Mouse (Mus musculus) forebrain, embryonic 11.5 days (tissue): ENCODE data around the gene Tbc1d2b. TPM values are rescaled to one million over a fixed set of nuclear protein-coding genes. Genes with fewer than 3 reads are reported as not detected.

Experiments
- ATAC-seq: fragments of 200-750 bp; cut with Nextera tagmentation; replicated peaks from 2 replicates; pipeline ENCODE4 v1.8.0; 2017; ENCODE audit warnings: moderate TSS enrichment; ENCODE audit not compliant: low FRiP score
- DNase-seq: peaks from one replicate; pipeline ENCODE4 v3.0.0-alpha.2; 2017; ENCODE audit warnings: low spot score
- H3K27ac ChIP-seq: fragments of 300-500 bp; sonication (generic); 2 replicates; pipeline ENCODE4 v1.5.1; 2014; ENCODE audit warnings: low read depth, low read length
- H3K27me3 ChIP-seq: fragments of 300-500 bp; sonication (generic); 2 replicates; pipeline ENCODE4 v1.6.1; 2014; ENCODE audit warnings: mild to moderate bottlenecking, low read length, mixed read lengths; ENCODE audit not compliant: control insufficient read depth, insufficient read depth
- H3K36me3 ChIP-seq: fragments of 300-500 bp; sonication (generic); 2 replicates; pipeline ENCODE4 v1.6.1; 2014; ENCODE audit warnings: mild to moderate bottlenecking, low read length, moderate library complexity, mixed read lengths; ENCODE audit not compliant: control insufficient read depth, insufficient read depth
- H3K4me1 ChIP-seq: fragments of 300-500 bp; sonication (generic); replicated peaks from 2 replicates; pipeline ENCODE4 v1.6.1; 2014; ENCODE audit warnings: low read length, mixed read lengths; ENCODE audit not compliant: control insufficient read depth, insufficient read depth
- H3K4me2 ChIP-seq: fragments of 300-500 bp; sonication (generic); 2 replicates; pipeline ENCODE4 v1.6.1; 2014; ENCODE audit warnings: low read depth, mild to moderate bottlenecking, low read length, moderate library complexity, mixed read lengths; ENCODE audit not compliant: severe bottlenecking
- H3K4me3 ChIP-seq: fragments of 300-500 bp; sonication (generic); 2 replicates; pipeline ENCODE4 v1.5.1; 2014; ENCODE audit warnings: low read depth, low read length
- H3K9ac ChIP-seq: fragments of 300-500 bp; sonication (generic); 2 replicates; pipeline ENCODE4 v1.6.1; 2014; ENCODE audit warnings: low read length
- H3K9me3 ChIP-seq: fragments of 300-500 bp; sonication (generic); 2 replicates; pipeline ENCODE4 v1.6.1; 2016; ENCODE audit warnings: low read length, mixed read lengths; ENCODE audit not compliant: control insufficient read depth
- WGBS: fragments of 180-500 bp; shearing (Covaris S2); extraction: QIAGEN DNeasy Blood & Tissue Kit; methylation state at CpG from one replicate; pipeline ENCODE4 v1.1.7; 2014; 5-methylcytosine and 5-hydroxymethylcytosine counted together
- polyA plus RNA-seq: library from polyadenylated mRNA; unstranded; fragments of >200 nt; fragmentation: Nextera tagmentation; extraction: Ambion mirVana; gene quantifications from 2 replicates; pipeline ENCODE4 v1.2.1, GENCODE M21; 2014

Gene Tbc1d2b
- polyA plus RNA-seq, 1 experiment from 2014 or later: 11.6 TPM

DNA sequence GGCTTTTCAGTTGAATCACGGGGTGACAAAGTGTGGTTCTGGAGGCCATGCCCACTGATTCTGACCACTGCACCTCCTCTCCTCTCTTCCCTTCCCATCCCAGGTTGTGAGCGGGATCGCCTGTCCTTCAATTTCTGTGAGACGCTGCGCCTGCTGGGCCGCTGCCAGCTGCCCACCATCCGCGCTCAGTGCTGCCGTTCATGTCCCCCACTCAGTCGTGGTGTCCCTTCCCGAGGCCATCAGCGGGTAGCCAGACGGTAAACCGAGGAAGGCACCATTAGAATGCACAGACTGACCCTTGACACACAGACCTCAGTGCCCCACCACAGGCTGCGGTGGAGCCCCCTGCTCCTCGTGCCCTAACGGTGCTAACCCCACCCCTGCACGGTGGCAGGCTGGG lies 71.0 kb downstream of the Tbc1d2b start:
- no peak overlapping the region for H3K27ac ChIP-seq
- H3K36me3 ChIP-seq: peaks cover 3% of the 10 kb centered on the region; the same call in 1 of the 2 replicates
- no peak overlapping the region for H3K9ac ChIP-seq
- ATAC-seq (no peak), DNase-seq (no peak)
- H3K27me3 ChIP-seq: no peaks in the 10 kb centered on the region
- H3K4me1 ChIP-seq: no peaks in the 10 kb centered on the region
- 95% methylated on average over 18 of the region's 18 CpGs for WGBS
- H3K4me3 ChIP-seq: no peak overlapping the region
- H3K9me3 ChIP-seq: no peaks in the 10 kb centered on the region
- H3K4me2 ChIP-seq: no peak overlapping the region

DNA sequence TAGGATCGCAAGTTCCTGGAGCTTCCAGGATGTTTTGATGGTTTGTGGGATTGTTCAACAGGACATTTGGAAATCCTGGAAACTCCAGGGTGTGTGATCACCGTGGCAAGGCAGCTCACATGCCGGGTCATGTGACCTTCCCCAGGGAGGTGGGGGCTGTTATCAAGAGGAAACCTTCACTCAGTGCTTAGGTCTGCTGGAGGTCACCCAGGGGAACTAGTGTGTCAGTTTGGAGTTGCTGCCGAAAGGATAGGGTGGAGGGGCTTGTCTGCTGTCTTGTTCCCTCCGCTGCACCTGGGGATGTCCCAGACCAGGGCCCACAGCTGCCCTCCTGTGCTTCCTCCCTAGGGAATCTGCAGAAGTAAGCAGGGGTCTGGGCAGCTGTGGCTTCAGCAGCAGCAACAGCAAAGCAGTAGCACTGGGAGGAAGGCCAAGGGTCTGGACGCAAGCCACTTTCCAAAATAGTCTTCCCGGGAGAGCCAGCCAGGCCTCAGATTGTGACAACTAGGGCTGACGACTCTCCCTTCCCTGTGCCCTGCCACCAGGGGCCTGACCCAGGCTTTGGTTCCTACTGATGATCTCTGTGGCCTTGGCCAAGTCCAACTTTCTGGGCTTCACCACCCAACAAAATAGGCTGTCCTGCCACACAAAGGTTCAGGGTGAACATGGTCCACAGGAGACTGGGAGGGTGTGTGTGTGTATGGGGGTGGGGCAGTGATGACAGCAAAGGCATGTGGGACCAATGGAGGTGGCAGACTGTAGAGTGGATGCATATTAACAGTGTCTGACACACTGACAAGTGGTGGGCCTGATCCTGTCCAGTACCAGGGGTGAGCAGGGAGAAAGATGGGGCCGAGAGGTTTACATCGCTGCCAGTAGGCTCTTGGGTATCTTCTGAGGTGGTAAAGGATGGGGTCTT lies 71.8 kb downstream of the Tbc1d2b start:
- no peak for DNase-seq

DNA sequence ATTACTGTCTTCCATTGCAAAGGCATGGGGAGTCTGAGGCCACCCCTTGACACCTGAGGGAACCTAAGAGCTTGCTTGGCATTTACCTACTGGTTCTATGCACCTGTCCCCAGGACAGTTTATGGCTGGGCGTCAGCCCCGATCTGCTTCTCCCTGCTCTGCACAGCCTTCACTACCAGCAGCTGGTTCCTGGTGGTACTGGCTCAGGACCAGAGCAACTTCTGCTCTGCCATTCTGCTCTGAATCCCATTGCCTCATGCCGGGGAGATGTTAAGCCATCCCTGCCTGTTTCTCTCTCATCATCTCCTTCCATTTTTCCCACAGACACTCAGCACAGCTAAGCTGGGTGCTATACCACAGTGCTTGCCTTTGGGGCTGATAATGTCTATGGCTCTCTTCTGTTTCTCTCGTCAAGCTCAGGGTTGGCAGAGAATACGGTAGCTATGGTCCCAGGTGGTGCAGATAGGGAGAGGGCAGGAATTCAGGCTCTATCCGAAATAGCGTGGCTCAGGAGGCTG lies 72.7 kb downstream of the Tbc1d2b start:
- 88% methylated on average over 7 of the region's 7 CpGs for WGBS
- H3K27me3 ChIP-seq: no peaks in the 10 kb centered on the region
- no peak overlapping the region for H3K27ac ChIP-seq
- no peaks in the 10 kb centered on the region for H3K4me1 ChIP-seq
- no peak overlapping the region for H3K4me3 ChIP-seq
- peaks cover 3% of the 10 kb centered on the region; the same call in 1 of the 2 replicates for H3K36me3 ChIP-seq
- DNase-seq (no peak), ATAC-seq (no peak)
- H3K4me2 ChIP-seq: no peak overlapping the region
- H3K9me3 ChIP-seq: no peaks in the 10 kb centered on the region
- no peak overlapping the region for H3K9ac ChIP-seq

More for the DNA sequence above, 71.8 kb downstream of the Tbc1d2b start:
- H3K4me2 ChIP-seq: no peak overlapping the region
- H3K9me3 ChIP-seq: no peaks in the 10 kb centered on the region
- peaks cover 3% of the 10 kb centered on the region; the same call in 1 of the 2 replicates for H3K36me3 ChIP-seq
- H3K27ac ChIP-seq: no peak overlapping the region
- WGBS: 81% methylated on average over 10 of the region's 10 CpGs
- H3K9ac ChIP-seq: no peak overlapping the region
- H3K27me3 ChIP-seq: no peaks in the 10 kb centered on the region
- ATAC-seq: no peak
- H3K4me3 ChIP-seq: no peak overlapping the region
- H3K4me1 ChIP-seq: no peaks in the 10 kb centered on the region

DNA sequence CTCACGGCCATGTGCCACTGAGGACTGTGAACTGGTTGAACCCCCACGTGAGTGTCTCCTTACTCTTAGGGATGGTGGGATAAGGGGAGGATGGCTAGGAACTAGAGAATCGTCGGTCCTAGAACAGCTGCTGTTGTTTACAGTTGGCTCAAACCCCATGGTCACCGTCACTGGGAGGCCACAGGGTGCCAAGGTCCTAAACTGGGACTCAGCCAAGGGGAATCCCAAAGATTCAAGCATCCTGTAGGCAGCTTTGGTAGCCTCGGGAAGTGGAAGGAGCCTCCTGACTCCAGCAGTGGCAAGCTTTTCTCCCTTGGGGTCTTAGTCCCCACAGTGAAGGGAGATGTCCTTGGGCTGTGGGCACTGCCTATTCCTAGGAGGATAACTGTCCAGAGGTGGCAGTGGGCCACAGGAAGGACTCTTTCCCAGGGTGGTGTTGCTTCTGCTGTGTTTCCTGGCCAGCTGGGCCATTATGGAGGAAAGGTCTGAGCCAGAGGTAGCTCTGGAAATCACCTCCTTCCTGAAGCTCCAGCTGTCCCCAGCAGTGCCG lies 73.4 kb downstream of the Tbc1d2b start:
- Histone ChIP-seq H3K4me3 (no peak overlapping the region), H3K36me3 (peaks cover 3% of the 10 kb centered on the region; the same call in 1 of the 2 replicates), H3K4me2 (no peak overlapping the region), H3K27ac (no peak overlapping the region), H3K9ac (no peak overlapping the region), H3K4me1 (no peaks in the 10 kb centered on the region), H3K27me3 (no peaks in the 10 kb centered on the region), H3K9me3 (no peaks in the 10 kb centered on the region)
- DNase-seq (no peak), ATAC-seq (no peak)
- WGBS: 88% methylated on average over 7 of the region's 7 CpGs

DNA sequence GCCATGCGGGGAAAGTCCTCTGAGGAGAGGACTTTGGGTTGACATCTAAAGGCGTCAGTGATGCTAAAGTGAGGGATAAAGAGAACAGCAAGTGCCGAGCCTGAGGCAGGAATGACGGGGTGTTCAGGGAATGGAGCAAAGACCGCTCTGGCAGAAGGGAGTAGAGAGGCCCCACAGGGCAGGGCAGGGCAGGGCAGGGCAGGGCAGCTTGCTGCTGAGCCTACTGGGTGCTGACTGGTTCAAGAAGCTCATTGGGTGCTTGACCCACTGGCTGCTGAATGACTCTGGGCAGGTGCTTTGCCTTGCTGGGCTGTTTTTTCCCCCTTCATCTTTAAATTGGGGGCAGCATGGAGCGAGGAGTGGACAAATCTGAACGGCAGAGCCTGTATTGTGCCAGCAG lies 74.3 kb downstream of the Tbc1d2b start:
- no peak overlapping the region for H3K4me2 ChIP-seq
- 89% methylated on average over 7 of the region's 7 CpGs for WGBS
- no peak for ATAC-seq
- DNase-seq: no peak
- no peaks in the 10 kb centered on the region for H3K27me3 ChIP-seq
- H3K36me3 ChIP-seq: peaks cover 3% of the 10 kb centered on the region; the same call in 1 of the 2 replicates
- no peak overlapping the region for H3K9ac ChIP-seq
- no peak overlapping the region for H3K4me3 ChIP-seq
- no peaks in the 10 kb centered on the region for H3K4me1 ChIP-seq
- no peaks in the 10 kb centered on the region for H3K9me3 ChIP-seq
- H3K27ac ChIP-seq: no peak overlapping the region

DNA sequence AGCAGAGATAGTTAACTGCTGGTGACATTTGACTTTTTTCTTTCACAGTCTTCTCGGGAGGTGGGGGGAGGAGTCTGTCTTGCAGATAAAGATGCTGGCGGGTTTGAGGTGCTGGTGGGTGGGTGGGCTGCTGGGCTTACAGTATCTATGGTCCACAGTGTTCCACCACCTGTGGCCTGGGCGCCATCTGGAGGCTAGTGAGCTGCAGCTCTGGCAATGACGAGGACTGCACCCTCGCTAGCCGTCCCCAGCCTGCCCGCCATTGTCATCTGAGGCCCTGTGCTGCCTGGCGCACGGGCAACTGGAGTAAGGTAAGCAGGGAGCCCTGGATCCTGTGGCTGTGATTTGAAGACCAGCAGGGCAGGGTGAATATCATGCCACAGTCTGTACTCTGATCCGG lies 75.6 kb downstream of the Tbc1d2b start:
- Histone ChIP-seq H3K4me3 (no peak overlapping the region), H3K9me3 (no peaks in the 10 kb centered on the region), H3K4me1 (no peaks in the 10 kb centered on the region), H3K4me2 (no peak overlapping the region), H3K9ac (no peak overlapping the region), H3K27me3 (no peaks in the 10 kb centered on the region), H3K36me3 (peaks cover 3% of the 10 kb centered on the region; the same call in 1 of the 2 replicates), H3K27ac (no peak overlapping the region)
- DNase-seq (no peak), ATAC-seq (no peak)
- 89% methylated on average over 10 of the region's 10 CpGs for WGBS

DNA sequence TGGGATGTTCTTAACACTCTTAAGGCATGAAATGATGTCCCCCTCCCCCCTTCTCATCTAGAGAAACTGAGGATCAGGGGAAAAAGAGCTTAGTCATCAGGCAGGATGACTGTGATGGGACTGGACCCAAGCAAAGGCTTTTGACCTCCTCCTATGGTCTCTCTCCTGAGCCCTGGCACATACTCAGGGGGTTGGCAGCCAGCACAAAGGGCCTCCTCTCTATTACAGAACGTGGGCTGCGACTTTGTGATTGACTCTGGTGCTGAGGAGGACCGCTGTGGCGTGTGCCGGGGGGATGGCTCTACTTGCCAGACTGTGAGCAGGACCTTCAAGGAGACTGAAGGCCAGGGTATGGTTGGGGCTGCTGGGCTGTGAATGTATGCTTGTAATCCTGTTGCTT lies 81.2 kb downstream of the Tbc1d2b start:
- WGBS: 84% methylated on average over 5 of the region's 5 CpGs
- no peaks in the 10 kb centered on the region for H3K27me3 ChIP-seq
- H3K36me3 ChIP-seq: no peaks in the 10 kb centered on the region; the same call in 1 of the 2 replicates
- no peaks in the 10 kb centered on the region for H3K4me1 ChIP-seq
- H3K9ac ChIP-seq: no peak overlapping the region
- no peak for DNase-seq
- no peak overlapping the region for H3K4me3 ChIP-seq
- no peak overlapping the region for H3K27ac ChIP-seq
- no peak for ATAC-seq
- H3K9me3 ChIP-seq: no peaks in the 10 kb centered on the region
- no peak overlapping the region for H3K4me2 ChIP-seq

DNA sequence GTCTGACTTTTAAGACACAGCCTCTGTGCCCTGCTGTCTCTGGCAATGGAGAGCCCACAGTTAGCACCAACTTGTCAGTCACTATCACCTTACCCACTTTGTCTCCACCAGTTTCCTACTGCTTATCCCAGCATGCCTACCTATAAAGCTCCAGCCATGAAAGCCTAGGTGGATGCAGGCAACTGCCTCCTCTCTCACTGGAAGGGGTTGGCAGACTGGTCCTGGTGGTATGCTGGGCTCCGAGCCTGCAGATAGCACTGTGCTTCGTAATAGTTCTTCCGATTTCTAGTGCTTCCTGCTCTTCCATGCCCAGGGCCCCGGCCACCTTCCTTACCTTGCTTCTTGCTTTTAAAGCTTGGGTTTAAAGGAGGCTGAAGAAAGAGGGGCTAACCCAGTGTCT lies 81.7 kb downstream of the Tbc1d2b start:
- 97% methylated on average over 4 of the region's 4 CpGs for WGBS
- H3K27me3 ChIP-seq: no peaks in the 10 kb centered on the region
- no peaks in the 10 kb centered on the region; the same call in 1 of the 2 replicates for H3K36me3 ChIP-seq
- H3K4me2 ChIP-seq: no peak overlapping the region
- ATAC-seq: no peak
- H3K9me3 ChIP-seq: no peaks in the 10 kb centered on the region
- H3K4me3 ChIP-seq: no peak overlapping the region
- H3K27ac ChIP-seq: no peak overlapping the region
- no peak for DNase-seq
- H3K4me1 ChIP-seq: no peaks in the 10 kb centered on the region
- no peak overlapping the region for H3K9ac ChIP-seq
